Mouse (Mus musculus) right cerebral cortex, adult 2 months (tissue): ENCODE data around the gene Cpm.
A peak's percentile ranks its signal among the peaks of the same experiment; 100 is the strongest.
"Not testable (repeated sequence)": the region's sequence is repeated elsewhere in the genome, so short reads cannot be mapped to it uniquely, and the experiment has no call there.

Experiments
- DNase-seq, 2 experiments: peaks; one replicate each; pipeline ENCODE4 v3.0.0; 2021 to 2022; ENCODE audit warnings: low spot score in 2 of 2

Gene Cpm

GRCm38 (mm10) chr10:117593857-117594256 lies 35.4 kb upstream of the Cpm start:
- no peak for DNase-seq

- DNase-seq, result no peak
These were observed 34.9 kb upstream of the Cpm start for GRCm38 (mm10) chr10:117594291-117594850.

- DNase-seq, result no peak
These were observed 34.4 kb upstream of the Cpm start for GRCm38 (mm10) chr10:117594913-117595312.

GRCm38 (mm10) chr10:117595442-117596164 lies 33.7 kb upstream of the Cpm start:
- no peak for DNase-seq

GRCm38 (mm10) chr10:117596165-117596735 lies 33.0 kb upstream of the Cpm start:
- no peak for DNase-seq

DNA sequence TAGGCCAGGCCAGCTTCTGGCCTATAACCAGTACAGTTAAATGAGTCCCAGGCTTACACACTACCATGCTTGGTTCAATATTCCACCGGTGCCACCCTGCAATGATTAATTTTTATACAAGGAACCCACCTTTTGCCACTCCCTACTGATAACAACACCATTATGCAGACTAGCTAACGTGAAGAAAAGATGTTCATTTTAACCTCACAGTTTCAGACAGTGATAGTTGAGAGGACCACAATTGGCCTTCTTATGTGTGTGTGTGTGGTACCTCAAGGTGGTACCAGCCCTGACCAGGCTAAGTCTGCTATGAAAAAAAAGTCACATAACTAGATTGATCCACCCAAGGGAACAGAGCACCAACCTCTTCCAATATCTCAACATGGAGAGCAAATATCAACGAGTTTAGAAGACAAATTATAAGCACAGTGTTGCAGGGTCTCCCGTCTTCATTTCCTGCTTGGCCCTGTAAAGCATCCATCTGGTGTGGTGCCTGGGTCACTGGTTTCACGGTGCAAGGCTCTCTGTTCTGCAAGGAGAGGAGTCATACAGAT lies 32.5 kb upstream of the Cpm start:
- DNase-seq, result no peak

DNA sequence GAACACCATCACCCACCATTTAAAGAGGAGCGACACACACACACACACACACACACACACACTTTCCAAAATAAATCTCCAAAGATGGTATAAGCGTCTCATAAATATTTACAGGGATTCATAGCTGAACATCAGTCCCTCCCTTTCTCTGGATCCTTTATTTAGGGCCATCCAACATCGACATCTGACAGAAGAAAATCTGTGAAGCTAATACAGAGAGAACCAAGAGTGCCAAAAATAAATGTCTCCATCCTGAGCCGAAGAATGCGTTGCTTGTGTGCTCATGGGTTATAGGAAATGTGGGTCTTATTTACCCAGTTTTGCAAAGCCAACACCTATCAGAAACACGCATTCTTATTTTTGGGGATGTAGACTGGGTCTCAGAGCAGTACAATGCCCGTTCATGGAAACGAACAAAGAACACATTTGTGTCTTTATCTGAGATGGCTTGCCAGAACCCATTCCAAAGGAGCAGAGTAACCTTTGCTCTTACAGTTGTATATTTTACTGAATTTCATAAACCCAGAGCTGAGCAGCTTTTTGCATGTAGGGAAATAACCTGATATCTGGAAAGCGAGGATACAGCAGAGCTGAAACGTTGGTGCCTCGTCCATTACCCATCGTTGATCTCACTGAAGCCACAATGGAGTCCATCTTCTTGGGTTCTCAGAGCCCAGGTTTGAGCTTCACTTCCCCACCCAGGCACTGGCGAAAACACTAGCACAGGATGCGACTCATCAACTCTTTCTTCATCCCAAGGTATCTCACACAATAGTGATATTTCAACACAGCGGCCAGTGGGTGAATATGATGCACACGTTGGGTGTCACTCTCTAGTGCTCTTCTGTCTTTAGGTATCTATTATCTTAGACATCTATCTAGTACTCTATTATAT lies 31.7 kb upstream of the Cpm start:
- not testable (repeated sequence) for DNase-seq

GRCm38 (mm10) chr10:117598266-117598950 lies 30.9 kb upstream of the Cpm start:
- no peak for DNase-seq

- not testable (repeated sequence) for DNase-seq
These were observed 30.2 kb upstream of the Cpm start for GRCm38 (mm10) chr10:117598951-117599572.

GRCm38 (mm10) chr10:117601146-117602035 lies 27.9 kb upstream of the Cpm start:
- no peak for DNase-seq

GRCm38 (mm10) chr10:117602325-117603129 lies 26.8 kb upstream of the Cpm start:
- no peak for DNase-seq

- peak; percentile 10 to 27 for DNase-seq
These were observed 26.0 kb upstream of the Cpm start for GRCm38 (mm10) chr10:117603130-117603833.

GRCm38 (mm10) chr10:117603834-117604623 lies 25.3 kb upstream of the Cpm start:
- DNase-seq, result peak; percentile 59 to 63

GRCm38 (mm10) chr10:117604624-117605282 lies 24.5 kb upstream of the Cpm start:
- no peak for DNase-seq

DNA sequence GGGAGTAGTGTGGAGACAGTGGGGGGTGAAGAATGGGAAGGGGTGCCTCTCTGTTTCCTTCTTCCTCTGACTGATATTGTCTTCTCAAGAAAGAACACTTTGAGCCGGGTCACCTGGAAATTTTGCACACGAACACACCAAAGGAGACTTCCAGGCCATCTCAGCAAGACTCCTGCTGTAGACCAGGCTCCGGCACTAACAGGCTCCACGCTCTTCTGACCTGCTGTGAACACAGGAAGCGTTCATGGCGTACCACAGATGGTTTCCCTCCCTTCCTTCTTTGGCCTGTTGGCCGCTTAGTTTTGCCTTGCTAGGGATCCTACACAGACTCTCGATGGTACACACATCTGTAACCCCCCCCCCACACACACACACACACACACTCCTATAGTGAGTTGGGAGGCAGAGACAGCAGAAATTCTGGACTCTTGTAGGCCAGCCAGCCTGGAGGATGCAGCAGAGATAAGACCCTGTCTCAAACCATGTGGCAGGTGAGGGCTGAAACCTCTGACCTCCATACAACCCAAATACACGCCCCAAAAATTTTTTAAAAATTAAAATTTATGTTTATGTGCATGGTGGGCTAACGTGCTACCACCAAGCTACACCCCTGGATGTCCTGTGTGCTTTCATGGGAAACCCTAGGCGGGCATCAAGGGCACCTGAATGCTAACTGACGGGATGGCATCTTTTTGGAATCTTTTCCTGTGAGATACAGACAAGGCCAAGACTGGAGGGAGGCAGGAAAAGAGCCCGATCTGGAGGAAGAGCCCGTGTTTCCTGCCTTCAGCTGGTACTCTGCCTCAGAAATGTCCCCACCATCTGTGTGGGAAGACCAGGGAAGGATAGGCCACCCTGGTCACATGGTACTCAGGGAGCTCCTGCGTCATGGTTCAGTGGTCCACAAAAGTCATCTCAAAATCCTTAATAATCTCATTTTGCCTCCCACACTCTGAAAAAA lies 23.7 kb upstream of the Cpm start:
- no peak for DNase-seq

GRCm38 (mm10) chr10:117606423-117606822 lies 22.9 kb upstream of the Cpm start:
- no peak for DNase-seq
